Mouse (Mus musculus): ENCODE results near the gene Mr1.
"Not testable (repeated sequence)": the region's sequence is repeated elsewhere in the genome, so short reads cannot be mapped to it uniquely, and the experiment has no call there.

Mr1 gene

GRCm38 (mm10) chr1:155146572-155146980 lies at the start of gene Mr1:
TSS of gene Mr1 (minus strand) at chr1:155146814.
- peak; percentile 39 to 47 for DNase-seq

GRCm38 (mm10) chr1:155192805-155193368 lies 46.3 kb upstream of the Mr1 start:
- peak; percentile 67 to 71 for DNase-seq

GRCm38 (mm10) chr1:155191671-155192070 lies 45.1 kb upstream of the Mr1 start:
- DNase-seq, result peak; percentile 87 to 89

- DNase-seq, result peak in 1 of 2 experiments; percentile 30
Measured at GRCm38 (mm10) chr1:155191219-155191618, 44.6 kb upstream of the Mr1 start.

GRCm38 (mm10) chr1:155188656-155189055 lies 42.0 kb upstream of the Mr1 start:
- peak in 1 of 2 experiments; percentile 28 for DNase-seq

DNA sequence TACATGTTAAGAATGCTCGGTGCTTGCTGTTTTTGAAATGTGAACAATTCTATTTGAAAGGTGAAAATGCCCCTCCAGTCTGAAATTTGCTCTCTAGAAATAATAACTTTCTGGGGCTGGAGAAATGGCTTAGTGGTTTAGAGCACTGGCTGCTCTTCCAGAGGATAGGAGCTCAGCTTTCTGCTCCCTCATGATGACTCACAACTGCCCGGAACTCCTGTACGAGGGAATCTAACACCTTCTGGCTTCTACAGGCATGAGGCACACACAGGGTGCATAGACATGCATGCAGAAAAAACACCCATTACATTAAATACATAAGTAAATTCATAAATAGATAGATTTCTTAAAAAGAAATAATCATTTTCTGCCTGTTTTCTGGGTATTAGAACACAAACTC lies 37.6 kb upstream of the Mr1 start:
- DNase-seq, result no peak

- no peak for DNase-seq
Measured at GRCm38 (mm10) chr1:155178192-155178924, 31.7 kb upstream of the Mr1 start.

DNA sequence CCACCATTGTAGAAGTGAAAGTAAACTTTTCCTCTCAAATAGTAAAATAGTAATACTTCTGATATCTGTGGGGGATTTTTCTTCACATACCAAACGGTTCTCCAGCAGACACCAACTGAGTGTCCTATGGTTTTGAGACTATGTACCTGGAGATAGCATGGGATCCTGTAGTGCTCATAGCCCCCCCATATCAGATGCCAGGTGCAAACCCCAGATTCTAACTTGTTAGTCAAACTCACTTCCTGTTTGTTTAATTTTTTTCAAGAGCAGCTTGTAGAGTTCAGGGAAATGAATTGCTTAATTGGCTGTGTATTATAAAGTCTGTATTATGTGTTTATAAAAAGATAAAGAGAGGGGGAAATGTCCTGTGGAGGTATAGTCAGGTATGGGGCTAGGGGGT lies 27.8 kb upstream of the Mr1 start:
- DNase-seq, result no peak

- DNase-seq, result not testable (repeated sequence)
Measured at GRCm38 (mm10) chr1:155173644-155174016, 27.0 kb upstream of the Mr1 start.

- DNase-seq, result no peak
Measured at GRCm38 (mm10) chr1:155172895-155173643, 26.5 kb upstream of the Mr1 start.

- DNase-seq, result no peak
Measured at GRCm38 (mm10) chr1:155169935-155170334, 23.3 kb upstream of the Mr1 start.

GRCm38 (mm10) chr1:155167453-155167852 lies 20.8 kb upstream of the Mr1 start:
- no peak for DNase-seq

- DNase-seq, result peak; percentile 62 to 67
Measured at GRCm38 (mm10) chr1:155158970-155159484, 12.4 kb upstream of the Mr1 start.

GRCm38 (mm10) chr1:155158141-155158969 lies 11.7 kb upstream of the Mr1 start, which contains the start of gene Stx6:
TSS of gene Stx6 (plus strand) at chr1:155158715.
- DNase-seq, result peak; percentile 99

GRCm38 (mm10) chr1:155153906-155154305 lies 7.3 kb upstream of the Mr1 start:
- no peak for DNase-seq

- DNase-seq, result no peak
Measured at GRCm38 (mm10) chr1:155150821-155151220, 4.2 kb upstream of the Mr1 start.

DNA sequence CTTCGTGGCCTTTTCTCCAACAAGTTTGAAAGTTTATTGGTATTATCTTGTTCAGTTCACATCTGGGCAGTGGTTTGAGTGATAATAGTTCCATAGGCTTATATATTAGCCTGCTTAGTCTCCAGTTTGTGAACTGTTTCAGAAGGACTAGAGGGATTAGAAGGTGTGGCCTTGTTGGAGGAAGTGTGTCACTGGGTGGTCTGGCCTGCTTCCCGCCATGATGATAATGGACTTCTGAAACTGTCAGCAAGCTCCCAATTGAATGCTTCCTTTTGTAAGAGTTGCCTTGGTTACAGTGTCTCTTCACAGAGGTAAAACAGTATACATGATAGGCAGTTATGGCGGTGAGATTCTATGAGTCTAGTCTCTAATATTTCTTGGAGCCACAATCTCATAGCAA lies 2.8 kb upstream of the Mr1 start:
- DNase-seq, result no peak

DNA sequence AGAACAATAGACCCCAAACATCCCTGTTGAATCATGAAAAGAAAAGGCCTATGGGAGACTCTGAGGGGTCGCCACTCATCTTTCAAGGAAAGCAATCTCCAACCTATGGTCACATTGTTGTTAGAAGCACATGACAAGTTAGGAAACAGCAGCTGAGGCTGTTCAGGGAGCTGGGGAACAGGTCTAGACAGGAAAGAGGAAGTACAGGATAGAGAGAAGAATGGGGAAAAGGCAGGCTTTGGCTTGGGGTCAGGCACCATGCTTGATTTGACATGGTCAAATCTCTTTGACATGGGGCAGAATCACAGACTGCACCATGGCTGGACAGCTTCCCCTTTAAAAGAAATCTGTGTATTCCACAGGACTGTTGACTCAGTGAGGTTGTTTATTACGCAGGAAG lies 614 bp upstream of the Mr1 start:
- no peak for DNase-seq

- DNase-seq, result no peak
Measured at GRCm38 (mm10) chr1:155145620-155146019, 994 bp downstream of the Mr1 start.

DNA sequence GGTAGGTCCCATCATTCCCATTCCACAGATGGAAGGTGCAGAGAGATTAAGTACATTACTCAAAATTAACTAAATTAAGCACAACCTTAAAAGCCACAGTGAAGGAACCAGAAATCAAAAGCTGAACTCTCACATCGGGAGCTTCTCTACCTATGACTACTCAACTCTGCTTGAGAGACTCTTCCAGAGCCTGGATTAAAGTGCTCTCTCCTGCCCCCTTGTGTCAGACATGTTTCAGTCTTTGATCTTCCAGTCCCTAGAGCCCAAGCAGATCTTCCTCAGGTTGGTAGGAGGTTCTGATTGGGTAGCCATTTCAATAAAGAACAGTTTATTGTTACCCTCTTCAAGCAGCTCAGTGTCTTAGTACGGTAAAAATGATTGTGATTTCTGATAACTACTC lies 6.5 kb downstream of the Mr1 start:
- DNase-seq, result peak; percentile 84 to 85

GRCm38 (mm10) chr1:155138795-155139194 lies 7.8 kb downstream of the Mr1 start:
- peak; percentile 38 to 48 for DNase-seq

DNA sequence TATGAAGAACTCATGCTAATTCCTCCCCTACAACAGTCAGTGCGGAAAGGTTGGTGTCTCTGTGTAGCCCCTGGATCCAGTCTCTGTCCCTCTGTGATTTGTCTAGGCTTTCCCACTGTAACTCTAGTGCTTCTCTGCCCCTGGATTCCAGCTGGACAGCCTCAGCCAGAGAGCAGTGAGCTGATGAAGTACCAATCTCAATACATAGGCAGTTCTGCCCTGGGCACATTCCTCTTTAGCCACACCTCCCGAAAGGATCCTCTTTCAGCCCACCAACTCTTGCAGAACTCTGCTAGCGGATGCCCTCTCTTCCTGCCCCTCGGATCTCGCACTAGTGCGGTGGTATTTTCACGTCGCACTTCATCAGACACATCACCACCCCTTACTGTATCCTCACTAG lies 11.7 kb downstream of the Mr1 start:
- no peak for DNase-seq

Measured in cerebellum, postnatal 14 days (tissue).